Mouse (Mus musculus) lung, embryonic 16.5 days (tissue): ENCODE data around the gene Tmem222. TPM values are rescaled to one million over a fixed set of nuclear protein-coding genes. Genes with fewer than 3 reads are reported as not detected.

Experiments used
- ATAC-seq: fragments of 200-750 bp; cut with Nextera tagmentation; 2 replicates; pipeline ENCODE4 v1.8.0; 2017; ENCODE audit warnings: low read depth, mild to moderate bottlenecking, moderate library complexity
- H3K27ac ChIP-seq: fragments of 300-500 bp; sonication (generic); 2 replicates; pipeline ENCODE4 v1.5.1; 2014; ENCODE audit warnings: mild to moderate bottlenecking, control low read depth, low read length
- H3K27me3 ChIP-seq: fragments of 300-500 bp; sonication (generic); 2 replicates; pipeline ENCODE4 v1.6.1; 2014; ENCODE audit warnings: low read depth, low read length, mixed read lengths; ENCODE audit not compliant: control insufficient read depth, insufficient read depth
- H3K36me3 ChIP-seq: fragments of 300-500 bp; sonication (generic); 2 replicates; pipeline ENCODE4 v1.6.1; 2014; ENCODE audit warnings: low read length; ENCODE audit not compliant: control insufficient read depth, insufficient read depth
- H3K4me1 ChIP-seq: fragments of 300-500 bp; sonication (generic); replicated peaks from 2 replicates; pipeline ENCODE4 v1.6.1; 2014; ENCODE audit warnings: low read length, mixed read lengths; ENCODE audit not compliant: control insufficient read depth, insufficient read depth
- H3K4me2 ChIP-seq: fragments of 300-500 bp; sonication (generic); 2 replicates; pipeline ENCODE4 v1.6.1; 2014; ENCODE audit warnings: low read depth, low read length, control low read depth
- H3K4me3 ChIP-seq: fragments of 300-500 bp; sonication (generic); 2 replicates; pipeline ENCODE4 v1.5.1; 2014; ENCODE audit warnings: mild to moderate bottlenecking, low read length, control low read depth
- H3K9ac ChIP-seq: fragments of 300-500 bp; sonication (generic); 2 replicates; pipeline ENCODE4 v1.6.1; 2014; ENCODE audit warnings: low read length, control low read depth
- H3K9me3 ChIP-seq: fragments of 300-500 bp; sonication (generic); 2 replicates; pipeline ENCODE4 v1.6.1; 2016; ENCODE audit warnings: low read length; ENCODE audit not compliant: control insufficient read depth
- WGBS: fragments of 180-500 bp; shearing (Covaris S2); extraction: QIAGEN DNeasy Blood & Tissue Kit; methylation state at CpG from one replicate; pipeline ENCODE4 v1.1.7; 2014; 5-methylcytosine and 5-hydroxymethylcytosine counted together
- polyA plus RNA-seq: library from polyadenylated mRNA; unstranded; fragments of >200 nt; fragmentation: Nextera tagmentation; extraction: Ambion mirVana; gene quantifications from 2 replicates; pipeline ENCODE4 v1.2.1, GENCODE M21; 2015

Gene Tmem222
- polyA plus RNA-seq, 1 experiment from 2014 or later = 79.3 TPM

- peak; percentile 30; the same call in 1 of the 2 replicates for ATAC-seq
- Histone ChIP-seq H3K9ac (peak overlapping the region; percentile 85), H3K4me2 (peak overlapping the region; percentile 68), H3K9me3 (no peaks in the 10 kb centered on the region), H3K4me3 (peak overlapping the region; percentile 75), H3K4me1 (peaks cover 25% of the 10 kb centered on the region), H3K36me3 (no peaks in the 10 kb centered on the region), H3K27me3 (no peaks in the 10 kb centered on the region), H3K27ac (peak overlapping the region; percentile 88)
- WGBS = 22% methylated on average over 6 of the region's 6 CpGs
Measured at GRCm38 (mm10) chr4:133278067-133278466, 475 bp upstream of the Tmem222 start.

- Histone ChIP-seq H3K36me3 (peaks cover 29% of the 10 kb centered on the region), H3K4me3 (no peak overlapping the region), H3K9me3 (no peaks in the 10 kb centered on the region), H3K27me3 (no peaks in the 10 kb centered on the region), H3K4me2 (no peak overlapping the region), H3K9ac (no peak overlapping the region), H3K27ac (no peak overlapping the region), H3K4me1 (peaks cover 4% of the 10 kb centered on the region; the same call in 1 of the 2 replicates)
- 85% methylated on average over 9 of the region's 9 CpGs for whole genome bisulfite sequencing
- ATAC-seq = no peak
Measured at GRCm38 (mm10) chr4:133270929-133271328, 6.7 kb downstream of the Tmem222 start.

GRCm38 (mm10) chr4:133269596-133269995 is 8.0 kb downstream of the Tmem222 start:
- Histone ChIP-seq H3K36me3 (peaks cover 41% of the 10 kb centered on the region), H3K4me1 (no peaks in the 10 kb centered on the region), H3K27ac (no peak overlapping the region), H3K27me3 (no peaks in the 10 kb centered on the region), H3K9me3 (no peaks in the 10 kb centered on the region), H3K9ac (no peak overlapping the region), H3K4me2 (no peak overlapping the region), H3K4me3 (no peak overlapping the region)
- 85% methylated on average over 3 of the region's 3 CpGs for WGBS
- ATAC-seq = no peak

GRCm38 (mm10) chr4:133268931-133269330 is 8.7 kb downstream of the Tmem222 start:
- Histone ChIP-seq H3K9me3 (no peaks in the 10 kb centered on the region), H3K4me2 (no peak overlapping the region), H3K9ac (no peak overlapping the region), H3K36me3 (peaks cover 45% of the 10 kb centered on the region), H3K4me1 (no peaks in the 10 kb centered on the region), H3K27ac (no peak overlapping the region), H3K27me3 (no peaks in the 10 kb centered on the region), H3K4me3 (no peak overlapping the region)
- ATAC-seq = no peak
- 87% methylated on average over 3 of the region's 3 CpGs for WGBS

- Histone ChIP-seq H3K36me3 (peaks cover 45% of the 10 kb centered on the region), H3K9ac (no peak overlapping the region), H3K27ac (no peak overlapping the region), H3K27me3 (no peaks in the 10 kb centered on the region), H3K4me2 (no peak overlapping the region), H3K4me1 (no peaks in the 10 kb centered on the region), H3K9me3 (no peaks in the 10 kb centered on the region), H3K4me3 (no peak overlapping the region)
- 93% methylated on average over 12 of the region's 12 CpGs for WGBS
- no peak for ATAC-seq
Measured at GRCm38 (mm10) chr4:133266248-133266880, 11.2 kb downstream of the Tmem222 start.

- H3K4me3 ChIP-seq = no peak overlapping the region
- no peaks in the 10 kb centered on the region for H3K27me3 ChIP-seq
- no peak overlapping the region for H3K9ac ChIP-seq
- H3K9me3 ChIP-seq = no peaks in the 10 kb centered on the region
- H3K27ac ChIP-seq = no peak overlapping the region
- no peak overlapping the region for H3K4me2 ChIP-seq
- 85% methylated on average over 4 of the region's 4 CpGs for WGBS
- ATAC-seq = no peak
- H3K4me1 ChIP-seq = no peaks in the 10 kb centered on the region
- H3K36me3 ChIP-seq = peaks cover 45% of the 10 kb centered on the region
Measured at GRCm38 (mm10) chr4:133265759-133266158, 11.8 kb downstream of the Tmem222 start.

GRCm38 (mm10) chr4:133265297-133265696 is 12.3 kb downstream of the Tmem222 start:
- Histone ChIP-seq H3K9me3 (no peaks in the 10 kb centered on the region), H3K27ac (no peak overlapping the region), H3K27me3 (no peaks in the 10 kb centered on the region), H3K36me3 (peaks cover 45% of the 10 kb centered on the region), H3K4me1 (no peaks in the 10 kb centered on the region), H3K9ac (no peak overlapping the region), H3K4me3 (no peak overlapping the region), H3K4me2 (no peak overlapping the region)
- ATAC-seq = no peak
- 96% methylated on average over 3 of the region's 3 CpGs for WGBS

- no peaks in the 10 kb centered on the region for H3K4me1 ChIP-seq
- H3K4me2 ChIP-seq = no peak overlapping the region
- H3K27ac ChIP-seq = no peak overlapping the region
- peaks cover 45% of the 10 kb centered on the region for H3K36me3 ChIP-seq
- 98% methylated on average over 2 of the region's 2 CpGs for WGBS
- no peaks in the 10 kb centered on the region for H3K27me3 ChIP-seq
- no peak overlapping the region for H3K4me3 ChIP-seq
- ATAC-seq = no peak
- H3K9me3 ChIP-seq = no peaks in the 10 kb centered on the region
- no peak overlapping the region for H3K9ac ChIP-seq
Measured at GRCm38 (mm10) chr4:133264559-133264958, 13.0 kb downstream of the Tmem222 start.

- H3K4me1 ChIP-seq = no peaks in the 10 kb centered on the region
- peaks cover 42% of the 10 kb centered on the region for H3K36me3 ChIP-seq
- H3K27me3 ChIP-seq = no peaks in the 10 kb centered on the region
- H3K4me2 ChIP-seq = no peak overlapping the region
- H3K4me3 ChIP-seq = no peak overlapping the region
- no peaks in the 10 kb centered on the region for H3K9me3 ChIP-seq
- 90% methylated on average over 5 of the region's 5 CpGs for WGBS
- no peak overlapping the region for H3K9ac ChIP-seq
- ATAC-seq = no peak
- no peak overlapping the region for H3K27ac ChIP-seq
Measured at GRCm38 (mm10) chr4:133263756-133264155, 13.8 kb downstream of the Tmem222 start.
